Mouse (Mus musculus): Measurements from ENCODE around the gene Ist1. TPM values are rescaled to one million over a fixed set of nuclear protein-coding genes. Genes with fewer than 3 reads are reported as not detected.

Gene Ist1
- polyA plus RNA-seq, 1 experiment from 2014 or later: 158 TPM

- ATAC-seq: no peak
- Histone ChIP-seq H3K27me3 (ENCODE audit: control insufficient read depth, insufficient read depth, low read depth, low read length) (no peaks in the 10 kb centered on the region), H3K4me1 (ENCODE audit: control insufficient read depth, insufficient read depth, low read length) (peaks cover 15% of the 10 kb centered on the region), H3K9me3 (replicated peaks; ENCODE audit: control insufficient read depth, low read length, poor library complexity, severe bottlenecking) (no peaks in the 10 kb centered on the region), H3K4me3 (ENCODE audit: low read depth, low read length) (no peak overlapping the region), H3K36me3 (ENCODE audit: control insufficient read depth, insufficient read depth, low read length) (peaks cover 56% of the 10 kb centered on the region), H3K9ac (ENCODE audit: low read depth, low read length) (no peak overlapping the region), H3K27ac (ENCODE audit: low read length) (no peak overlapping the region), H3K4me2 (ENCODE audit: low read length) (no peak overlapping the region)
- 89% methylated on average over 1 of the region's 1 CpGs for WGBS
Measured at GRCm38 (mm10) chr8:109712521-109712920, 19.5 kb upstream of the Ist1 start.

DNA sequence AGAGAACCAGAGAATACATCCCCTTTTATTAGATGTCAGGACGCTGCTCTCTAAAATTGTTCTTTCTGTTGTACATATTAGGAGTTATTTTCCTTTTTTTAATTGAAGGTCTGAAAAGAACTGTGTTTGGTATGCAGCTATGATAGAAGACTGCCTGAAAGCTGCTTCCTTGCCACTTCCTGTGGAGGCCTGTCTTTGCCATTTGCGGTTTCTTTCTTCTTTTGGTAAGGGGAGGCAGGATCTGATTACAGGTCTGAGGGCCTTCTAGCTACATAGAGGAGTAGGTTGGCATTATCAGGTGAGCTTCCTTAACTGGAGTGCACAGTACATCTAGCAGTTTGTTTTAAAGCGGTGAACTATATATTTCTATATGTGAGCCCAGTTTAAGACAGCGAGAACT, 14.9 kb upstream of the Ist1 start:
- Histone ChIP-seq H3K4me3 (ENCODE audit: low read depth, low read length) (no peak overlapping the region), H3K27me3 (ENCODE audit: control insufficient read depth, insufficient read depth, low read depth, low read length) (no peaks in the 10 kb centered on the region; the same call in 1 of the 2 replicates), H3K9me3 (replicated peaks; ENCODE audit: control insufficient read depth, low read length, poor library complexity, severe bottlenecking) (no peaks in the 10 kb centered on the region), H3K4me2 (ENCODE audit: low read length) (no peak overlapping the region), H3K4me1 (ENCODE audit: control insufficient read depth, insufficient read depth, low read length) (peaks cover 24% of the 10 kb centered on the region), H3K9ac (ENCODE audit: low read depth, low read length) (no peak overlapping the region), H3K27ac (ENCODE audit: low read length) (no peak overlapping the region), H3K36me3 (ENCODE audit: control insufficient read depth, insufficient read depth, low read length) (peaks cover 34% of the 10 kb centered on the region)
- 98% methylated on average over 4 of the region's 4 CpGs for WGBS
- no peak for ATAC-seq

DNA sequence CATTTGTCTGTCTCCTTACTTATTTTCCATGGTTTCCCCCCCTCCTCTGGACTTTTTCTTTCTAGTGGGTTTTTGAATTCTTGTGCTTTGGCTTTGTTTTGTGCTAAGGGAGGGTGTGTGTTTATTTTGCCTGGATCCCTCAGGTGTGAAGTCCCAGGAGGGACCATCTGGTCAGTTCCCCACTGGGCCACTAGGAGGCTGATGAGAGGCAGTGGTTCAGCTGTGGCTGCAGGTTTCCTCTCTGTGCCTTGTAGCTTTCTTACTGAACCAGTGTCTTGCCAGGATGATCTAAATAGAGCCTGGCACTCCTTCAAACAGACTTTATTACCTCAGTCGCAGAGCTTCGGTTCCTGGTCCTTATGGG, 13.8 kb upstream of the Ist1 start:
- no peak overlapping the region for H3K27ac ChIP-seq (ENCODE audit: low read length)
- peak overlapping the region; percentile 89 for H3K4me2 ChIP-seq (ENCODE audit: low read length)
- H3K9me3 ChIP-seq (replicated peaks; ENCODE audit: control insufficient read depth, low read length, poor library complexity, severe bottlenecking): no peaks in the 10 kb centered on the region
- peak overlapping the region; percentile 100 for H3K9ac ChIP-seq (ENCODE audit: low read depth, low read length)
- H3K4me3 ChIP-seq (ENCODE audit: low read depth, low read length): peak overlapping the region; percentile 93
- H3K27me3 ChIP-seq (ENCODE audit: control insufficient read depth, insufficient read depth, low read depth, low read length): no peaks in the 10 kb centered on the region; the same call in 1 of the 2 replicates
- H3K36me3 ChIP-seq (ENCODE audit: control insufficient read depth, insufficient read depth, low read length): peaks cover 25% of the 10 kb centered on the region
- peaks cover 24% of the 10 kb centered on the region for H3K4me1 ChIP-seq (ENCODE audit: control insufficient read depth, insufficient read depth, low read length)
- peak; percentile 57; the same call in 1 of the 2 replicates for ATAC-seq
- 36% methylated on average over 2 of the region's 2 CpGs for WGBS

GRCm38 (mm10) chr8:109706076-109706873, 13.2 kb upstream of the Ist1 start:
- Histone ChIP-seq H3K27ac (ENCODE audit: low read length) (peak overlapping the region; percentile 98), H3K9ac (ENCODE audit: low read depth, low read length) (peak overlapping the region; percentile 100), H3K36me3 (ENCODE audit: control insufficient read depth, insufficient read depth, low read length) (peaks cover 21% of the 10 kb centered on the region), H3K4me3 (ENCODE audit: low read depth, low read length) (peak overlapping the region; percentile 93), H3K4me1 (ENCODE audit: control insufficient read depth, insufficient read depth, low read length) (peaks cover 24% of the 10 kb centered on the region), H3K9me3 (replicated peaks; ENCODE audit: control insufficient read depth, low read length, poor library complexity, severe bottlenecking) (no peaks in the 10 kb centered on the region), H3K27me3 (ENCODE audit: control insufficient read depth, insufficient read depth, low read depth, low read length) (no peaks in the 10 kb centered on the region; the same call in 1 of the 2 replicates), H3K4me2 (ENCODE audit: low read length) (peak overlapping the region; percentile 89)
- under 1% methylated on average over 29 of the region's 30 CpGs for WGBS
- ATAC-seq: peak; percentile 55

- peak within 1 kb of the TSS; percentile 100 for H3K9ac ChIP-seq (ENCODE audit: low read depth, low read length)
- H3K4me3 ChIP-seq (ENCODE audit: low read depth, low read length): peak within 1 kb of the TSS; percentile 93
- H3K27me3 ChIP-seq (ENCODE audit: control insufficient read depth, insufficient read depth, low read depth, low read length): no peaks in the 10 kb centered on the region; the same call in 1 of the 2 replicates
- peak within 1 kb of the TSS; percentile 98 for H3K27ac ChIP-seq (ENCODE audit: low read length)
- H3K4me2 ChIP-seq (ENCODE audit: low read length): peak within 1 kb of the TSS; percentile 89
- peak; percentile 81 for ATAC-seq
- peaks cover 24% of the 10 kb centered on the region for H3K4me1 ChIP-seq (ENCODE audit: control insufficient read depth, insufficient read depth, low read length)
- no peaks in the 10 kb centered on the region for H3K9me3 ChIP-seq (replicated peaks; ENCODE audit: control insufficient read depth, low read length, poor library complexity, severe bottlenecking)
- under 1% methylated on average over 67 of the region's 100 CpGs for WGBS
- peaks cover 15% of the 10 kb centered on the region for H3K36me3 ChIP-seq (ENCODE audit: control insufficient read depth, insufficient read depth, low read length)
Measured at GRCm38 (mm10) chr8:109705320-109706075, 12.4 kb upstream of the Ist1 start, which contains the start of gene Zfp821. TSS of gene Zfp821 (plus strand) at chr8:109705546.

DNA sequence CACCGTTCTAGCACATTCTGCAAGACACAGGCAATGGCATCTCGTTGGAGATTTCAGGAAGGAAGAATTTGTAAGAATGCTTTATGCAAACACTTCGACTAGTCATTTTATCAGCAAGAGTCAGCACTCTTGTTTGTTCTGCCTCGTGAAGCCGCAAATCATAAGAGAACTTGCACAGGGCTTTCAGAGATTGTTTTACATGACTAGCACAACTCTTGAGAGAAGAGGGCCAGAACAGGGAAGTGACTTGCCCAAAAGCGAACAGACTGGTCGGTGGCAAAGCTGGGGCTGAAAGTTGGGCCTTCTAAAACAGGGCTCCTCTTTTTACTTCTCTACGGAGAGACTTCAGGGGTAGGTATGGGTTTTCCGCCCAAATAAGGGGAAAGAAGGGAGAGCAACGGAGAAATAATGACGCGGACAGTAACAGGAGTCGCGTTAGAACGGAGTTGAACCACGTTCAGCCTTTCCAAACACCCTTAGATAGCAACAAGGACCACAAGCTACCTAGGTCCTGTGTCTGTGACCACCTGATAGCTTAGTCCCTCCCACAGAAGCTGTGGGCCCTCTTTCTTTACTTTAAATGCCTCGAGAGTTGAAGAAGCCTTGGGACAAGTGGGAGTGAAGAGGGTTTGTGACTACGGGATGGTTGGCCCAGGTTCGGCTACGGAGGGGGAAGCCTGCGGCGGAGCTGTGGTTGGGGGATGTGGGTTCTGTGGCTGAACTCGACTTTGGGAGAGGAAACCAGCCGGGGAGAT, 11.7 kb upstream of the Ist1 start:
- no peaks in the 10 kb centered on the region; the same call in 1 of the 2 replicates for H3K27me3 ChIP-seq (ENCODE audit: control insufficient read depth, insufficient read depth, low read depth, low read length)
- H3K9me3 ChIP-seq (replicated peaks; ENCODE audit: control insufficient read depth, low read length, poor library complexity, severe bottlenecking): no peaks in the 10 kb centered on the region
- peak; percentile 55 for ATAC-seq
- peaks cover 22% of the 10 kb centered on the region for H3K4me1 ChIP-seq (ENCODE audit: control insufficient read depth, insufficient read depth, low read length)
- H3K9ac ChIP-seq (ENCODE audit: low read depth, low read length): peak overlapping the region; percentile 100
- peaks cover 8% of the 10 kb centered on the region for H3K36me3 ChIP-seq (ENCODE audit: control insufficient read depth, insufficient read depth, low read length)
- H3K27ac ChIP-seq (ENCODE audit: low read length): peak overlapping the region; percentile 98
- peak overlapping the region; percentile 93 for H3K4me3 ChIP-seq (ENCODE audit: low read depth, low read length)
- WGBS: 13% methylated on average over 24 of the region's 24 CpGs
- peak overlapping the region; percentile 89 for H3K4me2 ChIP-seq (ENCODE audit: low read length)

GRCm38 (mm10) chr8:109698477-109698876, 5.4 kb upstream of the Ist1 start:
- 79% methylated on average over 3 of the region's 3 CpGs for WGBS
- no peak overlapping the region for H3K27ac ChIP-seq (ENCODE audit: low read length)
- H3K4me1 ChIP-seq (ENCODE audit: control insufficient read depth, insufficient read depth, low read length): peaks cover 6% of the 10 kb centered on the region
- H3K4me3 ChIP-seq (ENCODE audit: low read depth, low read length): no peak overlapping the region
- H3K4me2 ChIP-seq (ENCODE audit: low read length): no peak overlapping the region
- H3K27me3 ChIP-seq (ENCODE audit: control insufficient read depth, insufficient read depth, low read depth, low read length): no peaks in the 10 kb centered on the region; the same call in 1 of the 2 replicates
- H3K9me3 ChIP-seq (replicated peaks; ENCODE audit: control insufficient read depth, low read length, poor library complexity, severe bottlenecking): no peaks in the 10 kb centered on the region
- H3K9ac ChIP-seq (ENCODE audit: low read depth, low read length): no peak overlapping the region
- H3K36me3 ChIP-seq (ENCODE audit: control insufficient read depth, insufficient read depth, low read length): no peaks in the 10 kb centered on the region
- ATAC-seq: no peak

- Histone ChIP-seq H3K27ac (ENCODE audit: low read length) (no peak overlapping the region), H3K9me3 (replicated peaks; ENCODE audit: control insufficient read depth, low read length, poor library complexity, severe bottlenecking) (no peaks in the 10 kb centered on the region), H3K4me1 (ENCODE audit: control insufficient read depth, insufficient read depth, low read length) (peaks cover 6% of the 10 kb centered on the region), H3K27me3 (ENCODE audit: control insufficient read depth, insufficient read depth, low read depth, low read length) (no peaks in the 10 kb centered on the region; the same call in 1 of the 2 replicates), H3K36me3 (ENCODE audit: control insufficient read depth, insufficient read depth, low read length) (no peaks in the 10 kb centered on the region), H3K4me2 (ENCODE audit: low read length) (no peak overlapping the region), H3K4me3 (ENCODE audit: low read depth, low read length) (no peak overlapping the region), H3K9ac (ENCODE audit: low read depth, low read length) (no peak overlapping the region)
- 80% methylated on average over 1 of the region's 1 CpGs for WGBS
- ATAC-seq: no peak
Measured at GRCm38 (mm10) chr8:109697754-109698153, 4.7 kb upstream of the Ist1 start.

All from midbrain, embryonic 16.5 days (tissue).